Mouse (Mus musculus): ENCODE results near the gene Lrrc74a. TPM values are rescaled to one million over a fixed set of nuclear protein-coding genes. Genes with fewer than 3 reads are reported as not detected.

Gene Lrrc74a
- polyA plus RNA-seq, 1 experiment from 2014 or later: not detected

- Histone ChIP-seq H3K9ac (replicated peaks) (no peak overlapping the region), H3K4me3 (replicated peaks) (no peak overlapping the region), H3K27ac (peak overlapping the region; percentile 52; the same call in 1 of the 2 replicates), H3K9me3 (no peaks in the 10 kb centered on the region), H3K4me2 (replicated peaks) (no peak overlapping the region), H3K27me3 (no peaks in the 10 kb centered on the region), H3K36me3 (no peaks in the 10 kb centered on the region), H3K4me1 (replicated peaks) (peaks cover 90% of the 10 kb centered on the region)
- ATAC-seq: no peak
- WGBS: 79% methylated on average over 3 of the region's 3 CpGs
Measured at GRCm38 (mm10) chr12:86812782-86813181, 78.6 kb downstream of the Lrrc74a start.

Other genes with a start within 250 kb of the Lrrc74a start
- 31.3 and 40.6 TPM in 2 replicates for gene Vash1, start 55.7 kb upstream of the Lrrc74a start, polyA plus RNA-seq (2015; fragmentation: Nextera tagmentation; extraction: Ambion mirVana)
- 10.3 and 10.9 TPM in 2 replicates for gene Angel1, start 7.9 kb upstream of the Lrrc74a start, polyA plus RNA-seq (2015; fragmentation: Nextera tagmentation; extraction: Ambion mirVana)
- gene Irf2bpl, start 150.4 kb downstream of the Lrrc74a start, polyA plus RNA-seq (2015; fragmentation: Nextera tagmentation; extraction: Ambion mirVana): 65.3 and 75.5 TPM in 2 replicates
- 49.8 and 51.2 TPM in 2 replicates for gene Cipc, start 212.7 kb downstream of the Lrrc74a start, polyA plus RNA-seq (2015; fragmentation: Nextera tagmentation; extraction: Ambion mirVana)

Data from midbrain, embryonic 13.5 days (tissue).